Mouse (Mus musculus) CD4-positive helper T cell, adult 2 months (primary cell): ENCODE data around the gene Tesk2.
A peak's percentile ranks its signal among the peaks of the same experiment; 100 is the strongest.

Experiments used
- DNase-seq: peaks from one replicate; pipeline ENCODE4 v3.0.0-alpha.2; 2012; ENCODE audit warnings: low read depth, missing footprints, low spot score

Tesk2 gene

GRCm38 (mm10) chr4:116712536-116712935 lies 8.2 kb upstream of the Tesk2 start:
- DNase-seq = no peak

GRCm38 (mm10) chr4:116719396-116719795 lies 1.4 kb upstream of the Tesk2 start:
- peak; percentile 82 for DNase-seq

DNA sequence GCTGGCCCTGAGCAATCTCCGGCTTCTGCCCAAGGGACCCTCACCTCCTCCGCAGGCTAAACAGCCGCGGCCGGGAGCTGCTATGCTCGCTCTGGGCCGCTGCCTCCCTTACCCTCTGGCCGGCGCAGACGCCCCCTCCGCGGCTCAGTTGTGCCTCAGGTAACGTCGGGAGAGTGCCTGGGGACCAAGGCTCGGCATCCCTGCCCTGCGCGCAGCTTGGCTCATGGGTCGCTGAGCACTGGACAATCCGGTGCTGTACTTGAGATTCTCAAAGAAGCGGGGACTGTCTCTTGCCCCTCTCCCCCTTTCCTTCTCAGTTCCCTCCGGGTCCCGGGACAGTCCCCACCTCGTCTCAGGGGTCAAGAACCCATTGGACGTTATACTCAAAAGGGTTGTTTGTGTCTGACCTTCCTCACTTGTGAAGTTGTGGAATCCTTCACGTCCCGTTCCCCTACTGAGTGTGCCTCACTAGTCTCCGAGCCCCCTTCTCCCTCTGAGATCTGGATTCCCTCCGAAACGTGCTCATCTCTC lies 415 bp downstream of the Tesk2 start:
- no peak for DNase-seq

- DNase-seq = no peak
These were observed 1.5 kb downstream of the Tesk2 start for GRCm38 (mm10) chr4:116722230-116722629.

DNA sequence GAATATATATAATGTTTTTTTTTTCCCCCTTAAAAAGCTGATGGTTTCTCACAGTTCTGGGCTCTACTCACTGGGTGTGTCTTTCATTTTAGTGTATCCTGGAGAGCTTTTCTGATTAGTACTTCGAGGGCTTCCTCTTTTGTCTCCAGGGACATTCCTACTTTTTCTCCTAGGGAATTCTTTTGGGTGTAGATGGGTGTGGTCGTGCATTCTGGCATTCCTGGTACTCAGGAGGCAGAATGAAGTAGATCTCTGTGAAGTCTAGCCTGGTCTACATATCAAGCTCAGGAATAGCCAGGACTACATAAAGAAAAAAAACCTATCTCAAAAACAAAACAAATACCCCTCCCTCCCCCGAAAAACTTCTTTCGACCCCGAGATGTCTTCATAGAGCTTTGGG lies 4.7 kb downstream of the Tesk2 start:
- no peak for DNase-seq

- no peak for DNase-seq
These were observed 6.7 kb downstream of the Tesk2 start for GRCm38 (mm10) chr4:116727401-116727800.

GRCm38 (mm10) chr4:116729532-116729931 lies 8.8 kb downstream of the Tesk2 start:
- no peak for DNase-seq

DNA sequence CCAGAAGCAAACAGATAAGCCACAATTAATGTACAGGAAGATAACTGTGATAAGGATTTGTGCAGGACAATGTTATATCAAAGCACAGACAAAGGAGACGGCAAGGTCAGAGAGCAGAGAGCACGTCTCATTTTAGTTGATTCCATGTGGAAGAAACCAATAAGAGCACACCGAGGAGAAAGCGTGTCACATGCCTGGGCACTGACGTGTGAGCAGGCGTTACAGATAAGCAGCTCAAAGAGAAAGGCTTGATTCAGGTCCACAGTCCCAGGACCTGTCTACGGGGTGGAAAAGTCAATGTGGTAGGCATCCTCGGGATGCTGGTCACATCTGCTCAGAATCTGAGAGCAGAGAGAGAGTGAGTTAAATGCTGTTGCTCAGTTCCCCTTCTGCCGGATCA lies 10.3 kb downstream of the Tesk2 start:
- DNase-seq = no peak

DNA sequence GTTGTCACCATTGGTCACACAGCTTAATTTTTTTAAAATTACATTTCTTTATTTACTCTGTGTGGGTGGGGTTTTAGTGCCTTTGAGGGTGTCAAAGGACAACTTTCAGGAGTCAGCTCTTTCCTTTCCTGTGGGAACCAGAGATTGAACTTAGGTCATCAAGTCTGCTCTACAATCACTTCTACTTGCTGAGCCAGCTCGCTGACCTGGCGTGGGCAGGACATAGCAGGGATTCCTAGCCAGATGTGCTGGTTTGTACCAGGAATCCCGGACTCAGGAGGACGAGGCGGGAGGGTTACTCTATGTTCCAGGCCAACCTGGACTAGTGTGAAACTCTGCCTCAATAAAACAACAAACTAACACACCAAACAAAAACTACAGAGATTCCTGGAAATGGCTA lies 11.6 kb downstream of the Tesk2 start:
- no peak for DNase-seq

- DNase-seq = peak; percentile 66
These were observed 14.2 kb downstream of the Tesk2 start for GRCm38 (mm10) chr4:116734996-116735395.

DNA sequence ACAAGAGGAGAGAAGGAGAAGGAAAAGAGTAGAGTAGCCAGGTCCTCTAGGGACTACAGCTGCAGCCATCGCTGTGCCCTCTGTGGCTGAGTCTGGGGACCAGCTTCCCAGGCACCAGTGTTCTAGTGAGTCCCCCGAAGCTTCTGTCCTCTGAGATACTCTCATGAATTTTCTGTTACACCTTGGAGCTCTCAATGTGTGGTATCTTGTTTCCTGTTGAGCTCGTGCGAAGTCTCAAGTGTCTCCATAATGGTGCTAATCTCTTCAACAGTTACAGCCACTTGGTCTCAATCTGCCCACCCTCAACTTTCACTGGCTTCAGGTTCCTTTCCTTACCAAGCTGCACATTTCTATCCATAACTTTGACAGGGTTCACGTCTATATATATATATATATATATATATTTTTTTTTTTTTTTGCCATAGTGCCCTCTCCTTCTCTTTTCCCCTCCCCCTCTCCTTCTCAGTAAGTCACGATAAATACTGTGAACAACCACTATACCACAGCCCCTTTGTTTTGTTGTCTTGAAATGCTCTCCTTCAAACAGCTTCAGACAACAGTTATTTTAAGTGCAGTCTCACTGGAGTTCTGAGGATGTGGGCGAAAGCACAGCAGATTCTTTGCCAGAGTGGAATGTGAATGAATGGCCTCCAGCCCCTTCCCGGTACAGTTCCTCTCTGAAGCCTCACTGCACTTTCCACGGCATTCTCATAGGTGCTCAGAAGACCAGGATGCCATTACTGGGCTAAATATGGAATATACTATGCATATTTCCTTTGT lies 18.4 kb downstream of the Tesk2 start:
- DNase-seq = no peak

DNA sequence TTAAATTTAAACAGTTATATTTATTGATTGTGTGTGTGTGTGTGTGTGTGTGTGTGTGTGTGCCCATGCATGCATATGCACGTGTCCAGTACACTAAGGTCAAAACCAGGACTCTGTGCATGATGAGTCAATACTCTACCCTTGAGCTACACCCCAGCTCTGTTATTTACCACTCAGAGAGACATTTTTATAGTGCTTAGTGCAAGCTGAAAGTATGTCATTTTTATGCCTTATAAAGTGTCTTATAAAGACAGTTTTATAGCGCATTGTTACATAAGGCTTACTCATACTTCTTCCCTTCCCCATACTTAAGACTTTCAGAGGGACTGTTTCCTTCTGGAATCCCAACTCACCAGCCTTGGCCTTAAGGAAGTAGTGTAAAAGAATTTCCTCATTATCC lies 29.0 kb downstream of the Tesk2 start:
- no peak for DNase-seq

- no peak for DNase-seq
These were observed 41.2 kb downstream of the Tesk2 start for GRCm38 (mm10) chr4:116761914-116762313.

GRCm38 (mm10) chr4:116764001-116764400 lies 43.3 kb downstream of the Tesk2 start:
- DNase-seq = no peak

DNA sequence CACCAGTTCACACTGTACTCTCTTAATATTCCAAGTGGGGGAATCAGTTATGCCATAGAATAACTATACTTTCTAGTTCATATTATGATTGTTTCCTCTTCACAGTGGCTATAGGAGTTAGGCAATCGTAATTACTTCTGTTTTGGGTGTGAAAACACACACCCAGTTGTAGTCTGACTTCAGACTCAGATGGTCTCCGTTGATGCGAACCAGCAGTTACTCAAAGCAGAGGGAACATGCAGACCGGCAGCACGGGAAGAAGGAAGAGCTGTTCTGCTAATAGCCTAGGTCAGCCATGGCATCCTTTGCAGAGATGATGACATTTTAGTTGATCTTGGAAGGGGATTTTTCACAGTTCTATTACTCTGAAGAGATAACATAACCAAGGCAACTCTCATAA lies 47.8 kb downstream of the Tesk2 start:
- DNase-seq = no peak

DNA sequence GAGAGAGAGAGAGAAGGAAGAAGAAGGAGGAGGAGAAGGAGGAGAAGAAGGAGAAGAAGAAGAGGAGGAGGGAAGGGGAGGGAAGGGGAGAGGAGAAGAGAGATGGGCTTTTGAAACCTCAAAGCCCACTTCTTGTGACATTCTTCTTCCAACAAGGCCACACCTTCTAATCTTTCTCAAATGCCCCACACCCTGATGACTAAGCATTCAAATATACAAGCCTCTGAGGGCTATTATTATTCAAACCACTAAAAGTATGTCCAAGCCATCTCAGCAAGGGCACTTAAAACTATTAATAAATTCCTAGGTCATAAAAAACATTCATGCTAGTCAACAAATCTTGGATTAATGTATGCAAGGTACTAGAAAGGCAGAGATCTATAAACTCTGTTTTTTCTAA lies 48.3 kb downstream of the Tesk2 start:
- DNase-seq = no peak

DNA sequence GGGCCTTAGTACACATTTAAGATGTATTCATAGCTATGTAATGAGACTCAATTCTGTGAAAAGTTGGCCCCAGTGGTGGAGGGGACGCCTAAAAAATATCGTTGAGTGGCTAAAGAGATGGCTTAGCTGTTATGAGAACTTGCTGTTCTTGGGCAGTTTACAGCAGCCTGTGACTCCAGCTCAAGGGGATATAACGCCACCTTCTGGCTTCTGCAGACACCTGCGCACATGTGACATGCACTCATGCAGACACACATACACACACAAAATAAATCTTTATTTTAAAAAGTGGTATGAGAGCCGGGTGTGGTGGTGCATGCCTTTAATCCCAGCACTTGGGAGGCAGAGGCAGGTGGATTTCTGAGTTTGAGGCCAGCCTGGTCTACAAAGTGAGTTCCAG lies 55.6 kb downstream of the Tesk2 start:
- DNase-seq = no peak

DNA sequence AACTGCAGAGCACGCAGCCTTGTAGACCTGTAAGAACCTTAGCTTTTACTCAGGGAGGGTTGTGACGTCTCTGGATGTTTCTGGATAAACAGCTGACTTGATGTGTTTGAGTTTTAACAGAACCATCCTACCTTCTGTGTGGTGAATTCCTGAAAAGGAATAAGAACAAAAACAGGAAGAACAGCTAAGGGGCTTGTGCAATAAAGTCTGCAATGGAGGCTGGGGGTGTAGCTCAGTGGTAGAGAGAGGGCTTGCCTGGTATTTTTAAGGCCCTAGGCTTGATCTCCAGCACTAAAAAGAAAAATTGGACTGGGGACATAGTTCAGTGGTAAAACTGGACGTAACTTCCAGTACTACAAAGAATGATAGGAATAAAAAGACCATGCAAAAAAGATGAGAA lies 56.3 kb downstream of the Tesk2 start:
- no peak for DNase-seq

- DNase-seq = no peak
These were observed 59.8 kb downstream of the Tesk2 start for GRCm38 (mm10) chr4:116780541-116780940.

- no peak for DNase-seq
These were observed 60.6 kb downstream of the Tesk2 start for GRCm38 (mm10) chr4:116781366-116781765.

DNA sequence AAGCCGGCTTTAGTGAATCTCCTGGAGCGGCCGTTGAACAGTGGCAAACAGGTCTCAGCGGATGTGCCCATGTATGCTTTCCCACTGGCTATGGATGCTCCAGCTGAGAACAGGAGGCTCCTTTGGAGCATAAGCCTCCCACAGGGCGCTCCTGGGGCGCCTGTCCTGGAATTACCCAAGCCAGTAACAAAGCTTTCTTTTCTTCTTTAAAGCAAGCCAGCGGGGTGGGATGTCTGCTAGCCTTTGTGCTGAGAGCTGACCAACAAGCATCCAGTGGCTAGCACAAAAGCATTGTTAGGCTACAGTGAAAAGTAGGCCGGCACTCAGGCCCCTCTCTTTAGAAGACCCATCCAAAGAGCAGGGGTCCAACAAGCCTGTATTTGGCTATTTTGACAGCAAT lies 61.4 kb downstream of the Tesk2 start:
- no peak for DNase-seq

- no peak for DNase-seq
These were observed 65.8 kb downstream of the Tesk2 start for GRCm38 (mm10) chr4:116786587-116786986.

GRCm38 (mm10) chr4:116787985-116788760 lies 67.4 kb downstream of the Tesk2 start:
- DNase-seq = no peak
